Mouse (Mus musculus) ES-E14 (cell line): ENCODE data around the gene Il2. TPM values are rescaled to one million over a fixed set of nuclear protein-coding genes. Genes with fewer than 3 reads are reported as not detected.

Experiments
- DNase-seq: peaks from one replicate; pipeline ENCODE4 v3.0.0-alpha.2; 2013; ENCODE audit warnings: low read depth, low spot score
- H3K27ac ChIP-seq: 2 replicates; pipeline ENCODE4 v1.5.1; 2012; ENCODE audit warnings: low read depth, mild to moderate bottlenecking, low read length, moderate library complexity, mixed read lengths; ENCODE audit not compliant: poor library complexity, insufficient read depth, severe bottlenecking
- H3K36me3 ChIP-seq: 2 replicates; pipeline ENCODE4 v1.6.1; 2012; ENCODE audit warnings: mild to moderate bottlenecking, low read length, moderate library complexity, mixed read lengths; ENCODE audit not compliant: control insufficient read depth, poor library complexity, insufficient read depth, severe bottlenecking
- H3K4me1 ChIP-seq, 2 experiments: fragments of 150-350 bp in 1 of 2; sonication (generic) in 1 of 2; 2 replicates each; pipeline ENCODE4 v1.6.1; 2012; ENCODE audit warnings: low read length in 2 of 2, mild to moderate bottlenecking in 1 of 2, mixed read lengths in 1 of 2; ENCODE audit not compliant: control insufficient read depth in 2 of 2, insufficient read depth in 2 of 2, poor library complexity in 1 of 2
- H3K4me3 ChIP-seq, 2 experiments: fragments of 150-350 bp in 1 of 2; sonication (generic) in 1 of 2; 2 replicates each; pipeline ENCODE4 v1.5.1; 2012; ENCODE audit warnings: low read length in 2 of 2, low read depth in 1 of 2, mild to moderate bottlenecking in 1 of 2, mixed read lengths in 1 of 2; ENCODE audit not compliant: insufficient read depth in 1 of 2, poor library complexity in 1 of 2, severe bottlenecking in 1 of 2
- H3K9ac ChIP-seq: 2 replicates; pipeline ENCODE4 v1.6.1; 2012; ENCODE audit warnings: low read depth, mild to moderate bottlenecking, low read length, mixed read lengths; ENCODE audit not compliant: poor library complexity, insufficient read depth, severe bottlenecking
- H3K9me3 ChIP-seq: fragments of 150-350 bp; sonication (generic); 2 replicates; pipeline ENCODE4 v1.6.1; 2012; ENCODE audit warnings: low read depth, mild to moderate bottlenecking, low read length; ENCODE audit not compliant: control insufficient read depth, insufficient read depth
- CHD2 ChIP-seq: IDR thresholded peaks from 2 replicates; pipeline ENCODE4 v1.6.1; 2014; ENCODE audit warnings: mild to moderate bottlenecking, low read depth, low read length, inconsistent platforms
- HCFC1 ChIP-seq: IDR thresholded peaks from 2 replicates; pipeline ENCODE4 v1.6.1; 2012; ENCODE audit warnings: low read length, inconsistent platforms, borderline replicate concordance; ENCODE audit not compliant: insufficient read depth
- MAFK ChIP-seq: IDR thresholded peaks from 2 replicates; pipeline ENCODE4 v1.6.1; 2014; ENCODE audit warnings: mild to moderate bottlenecking, low read depth, low read length, inconsistent platforms; ENCODE audit not compliant: insufficient read depth
- ZC3H11A ChIP-seq: IDR thresholded peaks from 2 replicates; pipeline ENCODE4 v1.6.1; 2012; ENCODE audit warnings: low read depth, mild to moderate bottlenecking, inconsistent platforms, low read length, borderline replicate concordance
- ZNF384 ChIP-seq: IDR thresholded peaks from 2 replicates; pipeline ENCODE4 v1.6.1; 2012; ENCODE audit warnings: low read depth, low read length, inconsistent platforms
- in situ Hi-C, 2 experiments: fragments of 600-800 bp; cut with MboI; formaldehyde crosslinking; loops; one replicate each; pipeline ENCODE4 v1.15.1; 2025; ENCODE audit warnings: low sequenced_read_pairs in 2 of 2, inconsistent platforms in 1 of 2; ENCODE audit not compliant: unreplicated experiment in 2 of 2
- total RNA-seq: library from RNA; depleted of rRNA; stranded (reverse); fragments of 300-350 nt; gene quantifications from 2 replicates; pipeline ENCODE4 v1.2.3, GENCODE M21; 2012

Gene Il2
- total RNA-seq, 1 experiment, result not detected

GRCm38 (mm10) chr3:37139192-37139591, 13.4 kb upstream of the Il2 start:
- Histone ChIP-seq H3K9ac (no peak overlapping the region), H3K9me3 (no peaks in the 10 kb centered on the region), H3K27ac (no peak overlapping the region), H3K4me1 (no peaks in the 10 kb centered on the region), H3K36me3 (no peaks in the 10 kb centered on the region), H3K4me3 (no peak overlapping the region)
- TF ChIP-seq ZNF384, result no peak
- TF ChIP-seq HCFC1, result no peak
- TF ChIP-seq CHD2, result no peak
- TF ChIP-seq MAFK, result no peak
- no peak for TF ChIP-seq ZC3H11A
- DNase-seq, result no peak
- in situ Hi-C loops, result no loop called here

- Histone ChIP-seq H3K9me3 (no peaks in the 10 kb centered on the region), H3K4me3 (no peak overlapping the region), H3K9ac (no peak overlapping the region), H3K4me1 (no peaks in the 10 kb centered on the region), H3K36me3 (no peaks in the 10 kb centered on the region), H3K27ac (no peak overlapping the region)
- in situ Hi-C loops, result no loop called here
- no peak for DNase-seq
- TF ChIP-seq ZNF384 (no peak), MAFK (no peak), CHD2 (no peak), HCFC1 (no peak), ZC3H11A (no peak)
These were observed 11.5 kb upstream of the Il2 start for GRCm38 (mm10) chr3:37137231-37137630.

- H3K36me3 ChIP-seq, result no peaks in the 10 kb centered on the region
- H3K4me3 ChIP-seq, result no peak overlapping the region
- TF ChIP-seq CHD2, result no peak
- TF ChIP-seq HCFC1, result no peak
- no peak for TF ChIP-seq ZNF384
- TF ChIP-seq MAFK, result no peak
- TF ChIP-seq ZC3H11A, result no peak
- in situ Hi-C loops, result no loop called here
- no peak for DNase-seq
- H3K27ac ChIP-seq, result no peak overlapping the region
- H3K9me3 ChIP-seq, result no peaks in the 10 kb centered on the region
- H3K4me1 ChIP-seq, result no peaks in the 10 kb centered on the region
- no peak overlapping the region for H3K9ac ChIP-seq
These were observed 3.3 kb upstream of the Il2 start for GRCm38 (mm10) chr3:37129063-37129462.

GRCm38 (mm10) chr3:37128269-37128668, 2.5 kb upstream of the Il2 start:
- H3K27ac ChIP-seq, result no peak overlapping the region
- H3K9me3 ChIP-seq, result no peaks in the 10 kb centered on the region
- DNase-seq, result no peak
- no peak overlapping the region for H3K9ac ChIP-seq
- H3K4me1 ChIP-seq, result no peaks in the 10 kb centered on the region
- no peaks in the 10 kb centered on the region for H3K36me3 ChIP-seq
- H3K4me3 ChIP-seq, result no peak overlapping the region
- TF ChIP-seq MAFK, result no peak
- no peak for TF ChIP-seq ZNF384
- TF ChIP-seq ZC3H11A, result no peak
- no peak for TF ChIP-seq HCFC1
- TF ChIP-seq CHD2, result no peak
- in situ Hi-C loops, result no loop called here

GRCm38 (mm10) chr3:37126162-37126561, 403 bp upstream of the Il2 start:
- in situ Hi-C loops, result no loop called here
- Histone ChIP-seq H3K4me1 (no peaks in the 10 kb centered on the region), H3K27ac (no peak overlapping the region), H3K9me3 (no peaks in the 10 kb centered on the region), H3K4me3 (no peak overlapping the region), H3K36me3 (no peaks in the 10 kb centered on the region), H3K9ac (no peak overlapping the region)
- TF ChIP-seq CHD2 (no peak), HCFC1 (no peak), MAFK (no peak), ZNF384 (no peak), ZC3H11A (no peak)
- no peak for DNase-seq
